Mouse (Mus musculus): ENCODE data around the gene Dennd2a. TPM values are rescaled to one million over a fixed set of nuclear protein-coding genes. Genes with fewer than 3 reads are reported as not detected.
A peak's percentile ranks its signal among the peaks of the same experiment; 100 is the strongest.

The Dennd2a gene
- total RNA-seq, 1 experiment = 22.1 TPM

GRCm38 (mm10) chr6:39555648-39555945 lies 2.1 kb downstream of the Dennd2a start:
- Histone ChIP-seq H3K36me3 (ENCODE audit: control insufficient read depth, insufficient read depth, low read length, poor library complexity, severe bottlenecking) (no peaks in the 10 kb centered on the region; the same call in 1 of the 2 replicates), H3K4me1 (ENCODE audit: control insufficient read depth in 2 of 2, insufficient read depth in 2 of 2, low read length in 2 of 2, poor library complexity in 1 of 2) (peaks cover 10 to 15% of the 10 kb centered on the region in 2 experiments; a peak in 3 of 4 replicates), H3K27ac (ENCODE audit: insufficient read depth, low read depth, low read length, poor library complexity, severe bottlenecking) (no peak overlapping the region), H3K4me3 (ENCODE audit: insufficient read depth in 1 of 2, low read depth in 1 of 2, low read length in 2 of 2, poor library complexity in 1 of 2, severe bottlenecking in 1 of 2) (peak overlapping the region in 1 of 2 experiments; percentile 6; a peak in 1 of 4 replicates), H3K9ac (ENCODE audit: insufficient read depth, low read depth, low read length, poor library complexity, severe bottlenecking) (no peak overlapping the region), H3K9me3 (ENCODE audit: control insufficient read depth, insufficient read depth, low read depth, low read length) (no peaks in the 10 kb centered on the region)
- in situ Hi-C loops (cut with MboI; ENCODE audit: low sequenced_read_pairs in 2 of 2, unreplicated experiment in 2 of 2) = no loop called here
- TF ChIP-seq HCFC1 (IDR thresholded peaks at IDR 0.05; ENCODE audit: borderline replicate concordance, insufficient read depth, low read length) (no peak), CHD2 (IDR thresholded peaks at IDR 0.05; ENCODE audit: low read depth, low read length) (no peak), ZC3H11A (IDR thresholded peaks at IDR 0.05; ENCODE audit: borderline replicate concordance, low read depth, low read length) (no peak), MAFK (IDR thresholded peaks at IDR 0.05; ENCODE audit: insufficient read depth, low read depth, low read length) (no peak), ZNF384 (IDR thresholded peaks at IDR 0.05; ENCODE audit: low read depth, low read length) (no peak)
- no peak for DNase-seq (ENCODE audit: low read depth, low spot score)

- H3K9ac ChIP-seq (ENCODE audit: insufficient read depth, low read depth, low read length, poor library complexity, severe bottlenecking) = no peak overlapping the region
- peak overlapping the region in 1 of 2 experiments; percentile 6; a peak in 1 of 4 replicates for H3K4me3 ChIP-seq (ENCODE audit: insufficient read depth in 1 of 2, low read depth in 1 of 2, low read length in 2 of 2, poor library complexity in 1 of 2, severe bottlenecking in 1 of 2)
- no peaks in the 10 kb centered on the region for H3K9me3 ChIP-seq (ENCODE audit: control insufficient read depth, insufficient read depth, low read depth, low read length)
- peaks cover 10 to 15% of the 10 kb centered on the region in 2 experiments; a peak in 3 of 4 replicates for H3K4me1 ChIP-seq (ENCODE audit: control insufficient read depth in 2 of 2, insufficient read depth in 2 of 2, low read length in 2 of 2, poor library complexity in 1 of 2)
- no peak for DNase-seq (ENCODE audit: low read depth, low spot score)
- in situ Hi-C loops (cut with MboI; ENCODE audit: low sequenced_read_pairs in 2 of 2, unreplicated experiment in 2 of 2) = no loop called here
- H3K27ac ChIP-seq (ENCODE audit: insufficient read depth, low read depth, low read length, poor library complexity, severe bottlenecking) = no peak overlapping the region
- no peaks in the 10 kb centered on the region; the same call in 1 of the 2 replicates for H3K36me3 ChIP-seq (ENCODE audit: control insufficient read depth, insufficient read depth, low read length, poor library complexity, severe bottlenecking)
- no peak for TF ChIP-seq HCFC1 (IDR thresholded peaks at IDR 0.05; ENCODE audit: borderline replicate concordance, insufficient read depth, low read length)
- TF ChIP-seq ZNF384 (IDR thresholded peaks at IDR 0.05; ENCODE audit: low read depth, low read length) = no peak
- TF ChIP-seq ZC3H11A (IDR thresholded peaks at IDR 0.05; ENCODE audit: borderline replicate concordance, low read depth, low read length) = no peak
- no peak for TF ChIP-seq MAFK (IDR thresholded peaks at IDR 0.05; ENCODE audit: insufficient read depth, low read depth, low read length)
- TF ChIP-seq CHD2 (IDR thresholded peaks at IDR 0.05; ENCODE audit: low read depth, low read length) = no peak
Observed at GRCm38 (mm10) chr6:39554888-39555647, 2.6 kb downstream of the Dennd2a start.

- no peak for TF ChIP-seq MAFK (IDR thresholded peaks at IDR 0.05; ENCODE audit: insufficient read depth, low read depth, low read length)
- TF ChIP-seq ZNF384 (IDR thresholded peaks at IDR 0.05; ENCODE audit: low read depth, low read length) = no peak
- TF ChIP-seq ZC3H11A (IDR thresholded peaks at IDR 0.05; ENCODE audit: borderline replicate concordance, low read depth, low read length) = no peak
- TF ChIP-seq HCFC1 (IDR thresholded peaks at IDR 0.05; ENCODE audit: borderline replicate concordance, insufficient read depth, low read length) = no peak
- TF ChIP-seq CHD2 (IDR thresholded peaks at IDR 0.05; ENCODE audit: low read depth, low read length) = no peak
- in situ Hi-C loops (cut with MboI; ENCODE audit: low sequenced_read_pairs in 2 of 2, unreplicated experiment in 2 of 2) = no loop called here
Observed at GRCm38 (mm10) chr6:39551981-39552636, 5.6 kb downstream of the Dennd2a start.

GRCm38 (mm10) chr6:39548030-39548429 lies 9.6 kb downstream of the Dennd2a start:
- no peaks in the 10 kb centered on the region for H3K9me3 ChIP-seq (ENCODE audit: control insufficient read depth, insufficient read depth, low read depth, low read length)
- H3K9ac ChIP-seq (ENCODE audit: insufficient read depth, low read depth, low read length, poor library complexity, severe bottlenecking) = no peak overlapping the region
- H3K27ac ChIP-seq (ENCODE audit: insufficient read depth, low read depth, low read length, poor library complexity, severe bottlenecking) = no peak overlapping the region
- DNase-seq (ENCODE audit: low read depth, low spot score) = no peak
- H3K4me3 ChIP-seq (ENCODE audit: insufficient read depth in 1 of 2, low read depth in 1 of 2, low read length in 2 of 2, poor library complexity in 1 of 2, severe bottlenecking in 1 of 2) = no peak overlapping the region
- H3K36me3 ChIP-seq (ENCODE audit: control insufficient read depth, insufficient read depth, low read length, poor library complexity, severe bottlenecking) = peaks cover 6% of the 10 kb centered on the region; the same call in 1 of the 2 replicates
- TF ChIP-seq MAFK (IDR thresholded peaks at IDR 0.05; ENCODE audit: insufficient read depth, low read depth, low read length) (no peak), HCFC1 (IDR thresholded peaks at IDR 0.05; ENCODE audit: borderline replicate concordance, insufficient read depth, low read length) (no peak), ZC3H11A (IDR thresholded peaks at IDR 0.05; ENCODE audit: borderline replicate concordance, low read depth, low read length) (no peak), ZNF384 (IDR thresholded peaks at IDR 0.05; ENCODE audit: low read depth, low read length) (no peak), CHD2 (IDR thresholded peaks at IDR 0.05; ENCODE audit: low read depth, low read length) (no peak)
- H3K4me1 ChIP-seq (ENCODE audit: control insufficient read depth in 2 of 2, insufficient read depth in 2 of 2, low read length in 2 of 2, poor library complexity in 1 of 2) = peaks cover 6 to 27% of the 10 kb centered on the region in 2 experiments; a peak in 3 of 4 replicates
- in situ Hi-C loops (cut with MboI; ENCODE audit: low sequenced_read_pairs in 2 of 2, unreplicated experiment in 2 of 2) = no loop called here

More at GRCm38 (mm10) chr6:39551981-39552636, 5.6 kb downstream of the Dennd2a start:
- no peak for DNase-seq (ENCODE audit: low read depth, low spot score)
- Histone ChIP-seq H3K27ac (ENCODE audit: insufficient read depth, low read depth, low read length, poor library complexity, severe bottlenecking) (no peak overlapping the region), H3K4me3 (ENCODE audit: insufficient read depth in 1 of 2, low read depth in 1 of 2, low read length in 2 of 2, poor library complexity in 1 of 2, severe bottlenecking in 1 of 2) (no peak overlapping the region), H3K9ac (ENCODE audit: insufficient read depth, low read depth, low read length, poor library complexity, severe bottlenecking) (no peak overlapping the region), H3K36me3 (ENCODE audit: control insufficient read depth, insufficient read depth, low read length, poor library complexity, severe bottlenecking) (peaks cover 6% of the 10 kb centered on the region; the same call in 1 of the 2 replicates), H3K9me3 (ENCODE audit: control insufficient read depth, insufficient read depth, low read depth, low read length) (no peaks in the 10 kb centered on the region), H3K4me1 (ENCODE audit: control insufficient read depth in 2 of 2, insufficient read depth in 2 of 2, low read length in 2 of 2, poor library complexity in 1 of 2) (peaks cover 13 to 24% of the 10 kb centered on the region in 2 experiments; a peak in 3 of 4 replicates)
